Mouse (Mus musculus): ENCODE results near the gene Rhob. TPM values are rescaled to one million over a fixed set of nuclear protein-coding genes. Genes with fewer than 3 reads are reported as not detected.
A peak's percentile ranks its signal among the peaks of the same experiment; 100 is the strongest.

Rhob gene
- polyA plus RNA-seq, 1 experiment from 2014 or later = 45.3 TPM

DNA sequence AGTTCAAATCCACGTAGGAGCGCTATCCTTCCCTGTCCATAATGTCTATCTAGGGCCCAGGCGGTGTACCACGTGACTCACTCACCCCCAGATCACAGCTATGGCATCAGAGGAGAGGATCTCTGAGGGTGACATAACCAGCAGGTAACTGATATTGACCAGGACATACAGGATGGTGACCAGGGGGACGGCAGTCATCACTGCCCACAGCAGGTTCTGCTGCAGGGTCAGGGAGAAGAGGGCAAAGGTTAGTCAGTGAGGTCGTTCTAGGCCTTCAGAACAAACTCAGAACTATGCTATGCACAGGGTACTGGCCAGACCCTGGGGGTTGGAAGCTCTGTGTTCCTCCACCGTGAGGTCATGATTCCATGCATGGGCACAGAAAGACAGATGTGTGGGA lies 35.8 kb upstream of the Rhob start:
- Histone ChIP-seq H3K4me1 (ENCODE audit: control insufficient read depth, insufficient read depth, low read length) (no peaks in the 10 kb centered on the region), H3K4me2 (ENCODE audit: low read depth, low read length) (no peak overlapping the region), H3K36me3 (replicated peaks; ENCODE audit: control insufficient read depth, insufficient read depth, low read depth, low read length) (no peaks in the 10 kb centered on the region), H3K27ac (replicated peaks; ENCODE audit: low read depth, low read length) (no peak overlapping the region), H3K4me3 (ENCODE audit: low read depth, low read length) (no peak overlapping the region), H3K27me3 (ENCODE audit: control insufficient read depth, insufficient read depth, low read length) (no peaks in the 10 kb centered on the region), H3K9ac (replicated peaks; ENCODE audit: low read length) (no peak overlapping the region), H3K9me3 (replicated peaks; ENCODE audit: control insufficient read depth, low read length) (no peaks in the 10 kb centered on the region)
- no peak for DNase-seq (ENCODE audit: low spot score)
- WGBS = 80% methylated on average over 7 of the region's 7 CpGs
- no peak for ATAC-seq (replicated peaks; ENCODE audit: insufficient number of reproducible peaks, low FRiP score, low TSS enrichment, low read depth)

DNA sequence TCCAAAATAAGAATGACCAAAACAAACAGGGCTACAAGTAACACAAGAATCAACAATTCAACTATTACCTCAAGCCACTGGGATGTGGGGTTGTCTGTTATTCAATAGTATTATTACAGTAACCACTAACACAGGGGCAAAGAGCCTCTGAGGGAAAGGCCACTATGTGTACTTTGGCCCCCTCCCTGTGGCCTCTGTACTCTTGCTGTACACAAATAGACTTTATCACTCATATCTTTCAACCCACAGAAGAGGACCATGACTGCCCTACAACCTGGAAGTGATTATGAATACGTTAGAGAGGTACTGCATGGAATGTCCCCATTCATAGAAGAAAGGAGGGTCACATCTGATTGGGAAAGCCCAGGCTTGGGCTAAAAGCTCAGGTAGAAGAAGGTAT lies 35.1 kb upstream of the Rhob start:
- no peak overlapping the region for H3K9ac ChIP-seq (replicated peaks; ENCODE audit: low read length)
- no peaks in the 10 kb centered on the region for H3K27me3 ChIP-seq (ENCODE audit: control insufficient read depth, insufficient read depth, low read length)
- ATAC-seq (replicated peaks; ENCODE audit: insufficient number of reproducible peaks, low FRiP score, low TSS enrichment, low read depth) (no peak), DNase-seq (ENCODE audit: low spot score) (no peak)
- H3K27ac ChIP-seq (replicated peaks; ENCODE audit: low read depth, low read length) = no peak overlapping the region
- H3K9me3 ChIP-seq (replicated peaks; ENCODE audit: control insufficient read depth, low read length) = no peaks in the 10 kb centered on the region
- H3K4me3 ChIP-seq (ENCODE audit: low read depth, low read length) = no peak overlapping the region
- H3K36me3 ChIP-seq (replicated peaks; ENCODE audit: control insufficient read depth, insufficient read depth, low read depth, low read length) = no peaks in the 10 kb centered on the region
- WGBS = 42% methylated on average over 1 of the region's 1 CpGs
- H3K4me1 ChIP-seq (ENCODE audit: control insufficient read depth, insufficient read depth, low read length) = no peaks in the 10 kb centered on the region
- no peak overlapping the region for H3K4me2 ChIP-seq (ENCODE audit: low read depth, low read length)

DNA sequence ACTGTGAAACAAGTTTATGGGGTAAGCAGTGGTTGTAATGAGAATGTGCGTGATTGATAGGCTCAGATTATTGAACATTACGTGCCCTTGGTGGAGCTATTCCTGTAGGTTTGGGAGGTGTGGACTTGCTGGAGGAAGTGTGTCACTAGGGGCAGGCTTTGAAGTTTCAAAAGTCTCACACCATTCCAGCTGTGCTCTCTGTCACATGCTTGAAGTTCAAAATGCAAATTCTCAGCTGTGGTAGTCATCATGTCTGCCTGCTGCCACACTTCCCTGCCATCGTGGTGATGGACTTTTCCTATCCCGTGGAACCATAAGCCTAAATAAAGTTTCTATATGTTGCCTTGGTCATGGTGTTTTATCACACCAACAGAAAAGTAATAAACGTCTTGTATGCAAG lies 28.0 kb upstream of the Rhob start:
- ATAC-seq (replicated peaks; ENCODE audit: insufficient number of reproducible peaks, low FRiP score, low TSS enrichment, low read depth) (no peak), DNase-seq (ENCODE audit: low spot score) (no peak)
- WGBS = 79% methylated on average over 5 of the region's 5 CpGs
- no peak overlapping the region for H3K9ac ChIP-seq (replicated peaks; ENCODE audit: low read length)
- H3K4me2 ChIP-seq (ENCODE audit: low read depth, low read length) = no peak overlapping the region
- H3K27ac ChIP-seq (replicated peaks; ENCODE audit: low read depth, low read length) = no peak overlapping the region
- H3K36me3 ChIP-seq (replicated peaks; ENCODE audit: control insufficient read depth, insufficient read depth, low read depth, low read length) = no peaks in the 10 kb centered on the region
- H3K27me3 ChIP-seq (ENCODE audit: control insufficient read depth, insufficient read depth, low read length) = no peaks in the 10 kb centered on the region
- H3K4me1 ChIP-seq (ENCODE audit: control insufficient read depth, insufficient read depth, low read length) = no peaks in the 10 kb centered on the region
- no peak overlapping the region for H3K4me3 ChIP-seq (ENCODE audit: low read depth, low read length)
- no peaks in the 10 kb centered on the region for H3K9me3 ChIP-seq (replicated peaks; ENCODE audit: control insufficient read depth, low read length)

DNA sequence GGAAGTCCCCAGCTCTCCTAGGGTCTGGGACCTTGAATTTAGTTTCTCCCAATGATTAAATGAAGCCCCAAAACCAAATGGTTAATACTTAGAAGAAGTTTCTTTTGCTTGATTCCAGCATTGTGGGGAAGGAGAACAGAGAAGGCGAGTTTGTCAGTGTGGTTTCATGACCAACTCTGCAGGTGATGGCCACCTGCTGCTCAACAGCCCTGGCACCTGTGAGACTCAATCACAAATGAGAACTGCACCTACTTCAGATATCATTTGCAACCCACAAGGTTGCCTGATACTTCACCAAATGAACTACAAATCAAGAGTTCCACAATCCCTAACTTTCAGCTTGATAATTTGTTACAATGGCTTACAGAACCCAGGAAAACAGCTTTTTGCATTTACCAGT lies 27.4 kb upstream of the Rhob start:
- no peak overlapping the region for H3K4me3 ChIP-seq (ENCODE audit: low read depth, low read length)
- H3K4me1 ChIP-seq (ENCODE audit: control insufficient read depth, insufficient read depth, low read length) = no peaks in the 10 kb centered on the region
- DNase-seq (ENCODE audit: low spot score) (no peak), ATAC-seq (replicated peaks; ENCODE audit: insufficient number of reproducible peaks, low FRiP score, low TSS enrichment, low read depth) (no peak)
- H3K4me2 ChIP-seq (ENCODE audit: low read depth, low read length) = no peak overlapping the region
- no peaks in the 10 kb centered on the region for H3K27me3 ChIP-seq (ENCODE audit: control insufficient read depth, insufficient read depth, low read length)
- no peak overlapping the region for H3K9ac ChIP-seq (replicated peaks; ENCODE audit: low read length)
- no peak overlapping the region for H3K27ac ChIP-seq (replicated peaks; ENCODE audit: low read depth, low read length)
- H3K36me3 ChIP-seq (replicated peaks; ENCODE audit: control insufficient read depth, insufficient read depth, low read depth, low read length) = no peaks in the 10 kb centered on the region
- H3K9me3 ChIP-seq (replicated peaks; ENCODE audit: control insufficient read depth, low read length) = no peaks in the 10 kb centered on the region
- 65% methylated on average over 1 of the region's 1 CpGs for WGBS

DNA sequence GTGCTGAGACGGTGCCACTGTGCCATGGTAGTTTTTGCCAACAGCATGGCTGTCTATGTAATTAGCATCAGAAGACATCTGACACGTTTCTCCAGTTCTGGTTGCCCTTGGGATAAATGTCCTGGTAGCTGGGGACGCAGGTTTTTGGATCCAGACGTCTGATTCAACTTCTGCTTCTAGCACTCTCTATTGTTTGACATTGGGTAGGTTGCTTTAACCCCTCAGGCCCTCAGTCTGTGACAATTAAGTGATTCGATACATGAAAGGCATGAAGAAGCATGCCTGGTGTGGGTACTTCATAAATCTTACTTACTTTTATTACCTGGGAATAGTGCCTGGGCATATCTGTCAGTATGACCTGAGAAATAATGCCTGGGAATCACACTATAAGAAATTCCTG lies 24.3 kb upstream of the Rhob start:
- H3K9ac ChIP-seq (replicated peaks; ENCODE audit: low read length) = no peak overlapping the region
- DNase-seq (ENCODE audit: low spot score) (no peak), ATAC-seq (replicated peaks; ENCODE audit: insufficient number of reproducible peaks, low FRiP score, low TSS enrichment, low read depth) (no peak)
- no peaks in the 10 kb centered on the region for H3K27me3 ChIP-seq (ENCODE audit: control insufficient read depth, insufficient read depth, low read length)
- H3K4me3 ChIP-seq (ENCODE audit: low read depth, low read length) = no peak overlapping the region
- 52% methylated on average over 5 of the region's 5 CpGs for WGBS
- H3K36me3 ChIP-seq (replicated peaks; ENCODE audit: control insufficient read depth, insufficient read depth, low read depth, low read length) = no peaks in the 10 kb centered on the region
- H3K4me1 ChIP-seq (ENCODE audit: control insufficient read depth, insufficient read depth, low read length) = no peaks in the 10 kb centered on the region
- no peak overlapping the region for H3K27ac ChIP-seq (replicated peaks; ENCODE audit: low read depth, low read length)
- H3K9me3 ChIP-seq (replicated peaks; ENCODE audit: control insufficient read depth, low read length) = no peaks in the 10 kb centered on the region
- H3K4me2 ChIP-seq (ENCODE audit: low read depth, low read length) = no peak overlapping the region

GRCm38 (mm10) chr12:8522711-8523110 lies 22.9 kb upstream of the Rhob start:
- no peak for DNase-seq (ENCODE audit: low spot score)
- H3K4me3 ChIP-seq (ENCODE audit: low read depth, low read length) = no peak overlapping the region
- no peak for ATAC-seq (replicated peaks; ENCODE audit: insufficient number of reproducible peaks, low FRiP score, low TSS enrichment, low read depth)
- WGBS = 80% methylated on average over 2 of the region's 2 CpGs
- no peaks in the 10 kb centered on the region for H3K9me3 ChIP-seq (replicated peaks; ENCODE audit: control insufficient read depth, low read length)
- no peak overlapping the region for H3K27ac ChIP-seq (replicated peaks; ENCODE audit: low read depth, low read length)
- H3K36me3 ChIP-seq (replicated peaks; ENCODE audit: control insufficient read depth, insufficient read depth, low read depth, low read length) = no peaks in the 10 kb centered on the region
- no peaks in the 10 kb centered on the region for H3K4me1 ChIP-seq (ENCODE audit: control insufficient read depth, insufficient read depth, low read length)
- H3K27me3 ChIP-seq (ENCODE audit: control insufficient read depth, insufficient read depth, low read length) = no peaks in the 10 kb centered on the region
- no peak overlapping the region for H3K4me2 ChIP-seq (ENCODE audit: low read depth, low read length)
- H3K9ac ChIP-seq (replicated peaks; ENCODE audit: low read length) = no peak overlapping the region

DNA sequence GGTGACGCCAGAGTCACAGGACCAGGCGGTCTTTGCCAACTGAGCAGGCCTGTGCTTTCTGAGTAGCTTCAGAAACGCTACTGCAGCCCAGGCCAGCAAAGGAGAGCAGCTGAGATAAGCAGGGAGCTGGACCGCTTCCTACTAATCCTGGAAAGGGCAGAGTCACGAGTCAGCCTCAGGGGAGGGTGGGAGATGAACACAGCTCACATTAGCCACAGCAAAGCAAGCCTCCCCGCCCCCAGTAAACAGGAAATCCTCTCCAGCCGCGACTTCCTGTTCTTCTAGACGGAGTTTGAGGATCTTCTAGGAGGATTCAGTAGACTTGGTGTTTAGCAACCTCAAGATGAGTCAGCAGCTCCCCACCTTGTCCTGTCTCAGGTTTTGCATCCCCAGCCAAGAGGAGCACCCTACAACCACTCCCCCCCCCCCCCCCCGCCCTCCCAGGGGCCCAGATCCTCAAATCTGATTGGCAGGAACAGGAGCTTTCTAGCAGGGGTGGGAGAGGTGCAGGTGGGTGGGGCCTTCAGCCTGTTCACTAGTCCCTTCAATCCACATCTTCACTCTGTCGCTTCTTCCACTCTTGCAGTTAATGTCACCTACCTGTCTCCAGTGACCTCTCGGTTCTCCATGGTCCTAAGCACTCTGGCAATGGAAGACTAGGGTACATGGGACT lies 21.7 kb upstream of the Rhob start:
- Histone ChIP-seq H3K27ac (replicated peaks; ENCODE audit: low read depth, low read length) (no peak overlapping the region), H3K4me1 (ENCODE audit: control insufficient read depth, insufficient read depth, low read length) (no peaks in the 10 kb centered on the region), H3K4me3 (ENCODE audit: low read depth, low read length) (no peak overlapping the region), H3K9me3 (replicated peaks; ENCODE audit: control insufficient read depth, low read length) (no peaks in the 10 kb centered on the region), H3K4me2 (ENCODE audit: low read depth, low read length) (no peak overlapping the region), H3K36me3 (replicated peaks; ENCODE audit: control insufficient read depth, insufficient read depth, low read depth, low read length) (no peaks in the 10 kb centered on the region), H3K9ac (replicated peaks; ENCODE audit: low read length) (no peak overlapping the region), H3K27me3 (ENCODE audit: control insufficient read depth, insufficient read depth, low read length) (no peaks in the 10 kb centered on the region)
- WGBS = 49% methylated on average over 12 of the region's 12 CpGs
- no peak for ATAC-seq (replicated peaks; ENCODE audit: insufficient number of reproducible peaks, low FRiP score, low TSS enrichment, low read depth)
- DNase-seq (ENCODE audit: low spot score) = peak; percentile 48

DNA sequence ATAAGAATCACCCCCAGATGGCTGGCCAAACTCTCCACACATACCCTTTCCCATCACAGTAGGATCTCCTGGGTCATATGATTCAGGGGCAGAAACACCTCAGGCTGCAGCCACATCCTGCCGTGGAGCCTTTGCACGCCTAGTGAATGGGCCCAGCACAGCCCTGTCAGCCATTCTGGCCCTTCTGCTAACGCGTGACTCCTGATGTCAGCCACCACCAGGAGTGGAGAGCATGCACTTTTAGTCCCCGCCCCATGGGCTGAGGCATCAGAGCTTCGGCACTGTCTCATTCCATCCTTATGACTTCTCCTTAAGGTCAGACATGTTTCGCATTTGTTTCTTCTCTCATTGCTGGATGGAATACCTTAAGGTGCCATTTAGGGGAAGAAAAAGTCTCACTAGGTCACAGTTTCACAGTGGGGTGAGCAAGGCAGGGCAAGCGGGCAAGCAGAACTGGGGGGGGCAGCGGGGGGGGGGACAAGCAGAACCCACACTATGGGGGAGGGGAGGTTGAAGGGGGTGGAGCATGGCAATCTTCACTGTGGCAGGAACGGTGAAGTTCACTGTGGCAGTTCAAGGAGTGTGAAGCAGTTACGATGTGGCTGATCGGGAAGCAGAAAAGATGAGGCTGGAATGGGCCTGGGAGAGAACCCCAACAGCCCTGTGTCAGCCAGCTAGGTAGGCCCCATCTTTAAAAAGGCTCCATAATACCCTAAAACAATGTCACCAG lies 19.8 kb upstream of the Rhob start:
- no peak overlapping the region for H3K4me2 ChIP-seq (ENCODE audit: low read depth, low read length)
- no peak for ATAC-seq (replicated peaks; ENCODE audit: insufficient number of reproducible peaks, low FRiP score, low TSS enrichment, low read depth)
- WGBS = 60% methylated on average over 12 of the region's 12 CpGs
- H3K4me1 ChIP-seq (ENCODE audit: control insufficient read depth, insufficient read depth, low read length) = no peaks in the 10 kb centered on the region
- no peak for DNase-seq (ENCODE audit: low spot score)
- no peaks in the 10 kb centered on the region for H3K27me3 ChIP-seq (ENCODE audit: control insufficient read depth, insufficient read depth, low read length)
- no peak overlapping the region for H3K27ac ChIP-seq (replicated peaks; ENCODE audit: low read depth, low read length)
- H3K9ac ChIP-seq (replicated peaks; ENCODE audit: low read length) = no peak overlapping the region
- H3K9me3 ChIP-seq (replicated peaks; ENCODE audit: control insufficient read depth, low read length) = no peaks in the 10 kb centered on the region
- no peaks in the 10 kb centered on the region for H3K36me3 ChIP-seq (replicated peaks; ENCODE audit: control insufficient read depth, insufficient read depth, low read depth, low read length)
- no peak overlapping the region for H3K4me3 ChIP-seq (ENCODE audit: low read depth, low read length)
